Comparison of ENCODE assay signal across 8 mouse cellular contexts in the genomic region with DNA sequence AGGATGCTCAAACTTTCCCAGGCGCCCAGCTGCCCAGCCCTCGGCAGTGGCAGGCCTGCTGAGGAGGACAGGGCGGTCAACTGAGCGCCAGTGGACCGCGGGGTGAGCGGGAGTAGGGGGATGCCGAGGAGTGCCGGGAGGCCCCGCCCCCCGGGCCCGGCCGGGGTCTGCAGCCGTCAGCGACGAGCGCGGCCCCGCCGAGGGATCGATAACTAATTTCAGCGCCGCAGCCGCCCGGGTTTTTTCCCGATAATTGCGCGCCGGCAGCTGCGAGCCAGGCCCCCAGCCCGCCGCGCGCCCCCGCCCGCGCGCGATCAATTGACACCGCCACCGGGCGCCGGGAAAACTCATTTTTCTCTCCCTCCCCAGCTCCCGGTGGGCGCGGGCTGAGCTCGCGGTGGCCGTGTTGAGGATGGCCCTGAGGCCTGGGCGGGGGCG. TPM values are rescaled to one million over a fixed set of nuclear protein-coding genes. Genes with fewer than 3 reads are reported as not detected.
DNase-seq lines count a peak whose midpoint lies in the region; ATAC-seq and TF ChIP-seq lines count a peak whose summit lies in the region.

No protein-coding gene starts in this region.

- peak overlapping the region; percentile 88 for H3K4me2 ChIP-seq in kidney, embryonic 15.5 days
- H3K4me2 ChIP-seq in forebrain, embryonic 16.5 days (ENCODE audit: low read length) = peak overlapping the region; percentile 78
- peak overlapping the region; percentile 96 for H3K4me2 ChIP-seq in liver, embryonic 11.5 days

- ATAC-seq in kidney, embryonic 15.5 days (replicated peaks; ENCODE audit: low FRiP score) = 0 out of 2 replicates have a peak, but pooled peaks have one; percentile 37
- 0 out of 2 replicates have a peak, but pooled peaks have one; percentile 15 for ATAC-seq in forebrain, embryonic 16.5 days
- no peak for ATAC-seq in liver, embryonic 11.5 days (replicated peaks; ENCODE audit: low FRiP score)
- ATAC-seq in erythroid progenitor cell, adult 5-6 weeks (replicated peaks; ENCODE audit: low FRiP score, poor library complexity, severe bottlenecking) = no peak

- no peak for DNase-seq in kidney, adult 11 months
- peak; percentile 53 for DNase-seq in brain, embryonic 14.5 days (ENCODE audit: low read depth)
- no peak for DNase-seq in liver, embryonic 11.5 days (ENCODE audit: low spot score)
- peak; percentile 45 for DNase-seq in right cerebral cortex, postnatal 25 days
- DNase-seq in T-cell, adult 2 months (ENCODE audit: low spot score) = no peak

- TF ChIP-seq CTCF in brain, embryonic 14.5 days (IDR thresholded peaks at IDR 0.05; ENCODE audit: borderline replicate concordance, extremely low read depth, insufficient read depth, insufficient read length) = no peak

- 0 out of 2 replicates have a peak, but pooled peaks have one; percentile 13 for TF ChIP-seq POLR2A in brain, embryonic 14.5 days (IDR thresholded peaks at IDR 0.05; ENCODE audit: borderline replicate concordance, extremely low read depth, insufficient read depth, insufficient read length, poor library complexity, severe bottlenecking)

- H3K27me3 ChIP-seq in kidney, embryonic 15.5 days = no peaks in the 10 kb centered on the region
- no peaks in the 10 kb centered on the region for H3K27me3 ChIP-seq in forebrain, embryonic 16.5 days (replicated peaks; ENCODE audit: control insufficient read depth, insufficient read depth, low read length)
- H3K27me3 ChIP-seq in liver, embryonic 11.5 days (replicated peaks; ENCODE audit: control insufficient read depth, insufficient read depth, low read length) = no peaks in the 10 kb centered on the region

- H3K36me3 ChIP-seq in kidney, embryonic 15.5 days = no peaks in the 10 kb centered on the region
- H3K36me3 ChIP-seq in forebrain, embryonic 16.5 days (ENCODE audit: control insufficient read depth, insufficient read depth) = no peaks in the 10 kb centered on the region
- H3K36me3 ChIP-seq in liver, embryonic 11.5 days (ENCODE audit: control insufficient read depth, insufficient read depth, low read length) = no peaks in the 10 kb centered on the region

- no peaks in the 10 kb centered on the region for H3K9me3 ChIP-seq in kidney, embryonic 15.5 days (replicated peaks)
- no peaks in the 10 kb centered on the region for H3K9me3 ChIP-seq in forebrain, embryonic 16.5 days (ENCODE audit: control insufficient read depth, low read length)
- no peaks in the 10 kb centered on the region for H3K9me3 ChIP-seq in liver, embryonic 11.5 days (ENCODE audit: control insufficient read depth, low read length)

- WGBS in kidney, embryonic 15.5 days = under 1% methylated on average over 45 of the region's 51 CpGs
- WGBS in forebrain, embryonic 16.5 days = under 1% methylated on average over 45 of the region's 51 CpGs
- under 1% methylated on average over 50 of the region's 51 CpGs for whole genome bisulfite sequencing in liver, embryonic 11.5 days

- peak overlapping the region; percentile 95 for H3K27ac ChIP-seq in kidney, embryonic 15.5 days
- H3K27ac ChIP-seq in forebrain, embryonic 16.5 days (ENCODE audit: low read length) = peak overlapping the region; percentile 90
- peak overlapping the region; percentile 99 for H3K27ac ChIP-seq in liver, embryonic 11.5 days (ENCODE audit: low read depth, low read length)

- H3K4me3 ChIP-seq in kidney, embryonic 15.5 days (replicated peaks) = peak overlapping the region; percentile 47
- peak overlapping the region; percentile 45 for H3K4me3 ChIP-seq in forebrain, embryonic 16.5 days (replicated peaks; ENCODE audit: low read length)
- peak overlapping the region; percentile 60 for H3K4me3 ChIP-seq in liver, embryonic 11.5 days (ENCODE audit: low read depth, low read length)

- H3K9ac ChIP-seq in kidney, embryonic 15.5 days = peak overlapping the region; percentile 59
- peak overlapping the region; percentile 61 for H3K9ac ChIP-seq in forebrain, embryonic 16.5 days (replicated peaks; ENCODE audit: low read depth, low read length)
- H3K9ac ChIP-seq in liver, embryonic 11.5 days (ENCODE audit: low read depth, low read length) = peak overlapping the region; percentile 79

- peaks cover 64% of the 10 kb centered on the region for H3K4me1 ChIP-seq in kidney, embryonic 15.5 days
- H3K4me1 ChIP-seq in forebrain, embryonic 16.5 days (replicated peaks; ENCODE audit: control insufficient read depth, insufficient read depth, low read length) = peaks cover 30% of the 10 kb centered on the region
- H3K4me1 ChIP-seq in liver, embryonic 11.5 days (replicated peaks; ENCODE audit: control insufficient read depth, insufficient read depth, low read length) = peaks cover 35% of the 10 kb centered on the region

RNA-seq across cellular contexts. Expression of a gene that starts 32.1 kb away (rescaled TPM):
- polyA plus RNA-seq in kidney, embryonic 15.5 days (2015; fragmentation: Nextera tagmentation; extraction: Ambion mirVana) = 3.5 TPM in 2 replicates
- 1.9 and 3.2 TPM in 2 replicates for polyA plus RNA-seq in brain, embryonic 14.5 days (2012; rRNA removed)
- 2.1 and 2.9 TPM in 2 replicates for polyA plus RNA-seq in forebrain, embryonic 16.5 days (2015; fragmentation: Nextera tagmentation; extraction: Ambion mirVana)
- polyA plus RNA-seq in liver, embryonic 11.5 days (2014; fragmentation: Nextera tagmentation; extraction: Ambion mirVana) = 0.40 and 0.75 TPM in 2 replicates
- not detected in 2 replicates for total RNA-seq in erythroid progenitor cell, adult 5-6 weeks (2015; ENCODE audit: low replicate concordance)
- not detected in 2 replicates for total RNA-seq in erythroid progenitor cell, adult 5-6 weeks (2017; ENCODE audit: low replicate concordance)

RNA-seq across cellular contexts. Expression of a gene that starts 36.2 kb away (rescaled TPM):
- 82.6 and 96.6 TPM in 2 replicates for polyA plus RNA-seq in kidney, embryonic 15.5 days (2015; fragmentation: Nextera tagmentation; extraction: Ambion mirVana)
- 72.3 and 98.7 TPM in 2 replicates for polyA plus RNA-seq in brain, embryonic 14.5 days (2012; rRNA removed)
- 120 and 121 TPM in 2 replicates for polyA plus RNA-seq in forebrain, embryonic 16.5 days (2015; fragmentation: Nextera tagmentation; extraction: Ambion mirVana)
- 75.9 and 85.2 TPM in 2 replicates for polyA plus RNA-seq in liver, embryonic 11.5 days (2014; fragmentation: Nextera tagmentation; extraction: Ambion mirVana)
- total RNA-seq in erythroid progenitor cell, adult 5-6 weeks (2015; ENCODE audit: low replicate concordance) = 1.7 and 2.2 TPM in 2 replicates
- 4.0 TPM in 1 of 2 replicates, not detected in the other for total RNA-seq in erythroid progenitor cell, adult 5-6 weeks (2017; ENCODE audit: low replicate concordance)

RNA-seq across cellular contexts. Expression of a gene that starts 58.7 kb away (rescaled TPM):
- polyA plus RNA-seq in kidney, embryonic 15.5 days (2015; fragmentation: Nextera tagmentation; extraction: Ambion mirVana) = 35.5 and 38.3 TPM in 2 replicates
- polyA plus RNA-seq in brain, embryonic 14.5 days (2012; rRNA removed) = 51.0 and 51.5 TPM in 2 replicates
- 41.2 and 47.2 TPM in 2 replicates for polyA plus RNA-seq in forebrain, embryonic 16.5 days (2015; fragmentation: Nextera tagmentation; extraction: Ambion mirVana)
- polyA plus RNA-seq in liver, embryonic 11.5 days (2014; fragmentation: Nextera tagmentation; extraction: Ambion mirVana) = 44.2 and 45.6 TPM in 2 replicates
- 39.8 and 43.6 TPM in 2 replicates for total RNA-seq in erythroid progenitor cell, adult 5-6 weeks (2015; ENCODE audit: low replicate concordance)
- 61.4 and 62.3 TPM in 2 replicates for total RNA-seq in erythroid progenitor cell, adult 5-6 weeks (2017; ENCODE audit: low replicate concordance)

Comparison
In these comparisons a context has a peak if more than half of its experiments do, and no peak if none do; other contexts are left out.
1. ATAC-seq: peak in kidney, embryonic 15.5 days (single experiment) and forebrain, embryonic 16.5 days (single experiment); none in liver, embryonic 11.5 days (single experiment) and erythroid progenitor cell, adult 5-6 weeks (single experiment).
2. DNase-seq: peak in brain, embryonic 14.5 days (single experiment) and right cerebral cortex, postnatal 25 days (single experiment); none in kidney, adult 11 months (single experiment), liver, embryonic 11.5 days (single experiment) and T-cell, adult 2 months (single experiment).
3. Peak in every context shown above with its lines, with median percentiles within 50 percentile points of each other: H3K27ac ChIP-seq, H3K4me2 ChIP-seq, H3K4me3 ChIP-seq and H3K9ac ChIP-seq.